Mouse (Mus musculus) MEL (cell line): ENCODE measurements around the gene Rbm43. TPM values are rescaled to one million over a fixed set of nuclear protein-coding genes. Genes with fewer than 3 reads are reported as not detected.

Experiments used
- DNase-seq: peaks from one replicate; pipeline ENCODE4 v3.0.0; 2011; ENCODE audit warnings: low read depth, low spot score
- H3K27ac ChIP-seq: 2 replicates; pipeline ENCODE4 v1.5.1; 2012; ENCODE audit warnings: low read depth, mild to moderate bottlenecking, control low read depth, low read length, moderate library complexity; ENCODE audit not compliant: control insufficient read depth
- H3K27me3 ChIP-seq, 2 experiments: fragments of 150-350 bp in 1 of 2; sonication (generic) in 1 of 2; 2 replicates each; pipeline ENCODE4 v1.6.1; 2012; ENCODE audit warnings: low read length in 2 of 2, mild to moderate bottlenecking in 2 of 2, improper control_type of control experiment in 1 of 2, moderate library complexity in 1 of 2; ENCODE audit not compliant: insufficient read depth in 2 of 2, control insufficient read depth in 1 of 2
- H3K36me3 ChIP-seq, 2 experiments: 2 replicates each; pipeline ENCODE4 v1.6.1; 2012 to 2014; ENCODE audit warnings: low read length in 2 of 2, improper control_type of control experiment in 1 of 2, inconsistent platforms in 1 of 2, mild to moderate bottlenecking in 1 of 2; ENCODE audit not compliant: insufficient read depth in 2 of 2, control insufficient read depth in 1 of 2
- H3K4me1 ChIP-seq, 2 experiments: fragments of 150-350 bp in 1 of 2; sonication (generic) in 1 of 2; 2 replicates each; pipeline ENCODE4 v1.6.1; 2012; ENCODE audit warnings: low read length in 2 of 2, improper control_type of control experiment in 1 of 2, mild to moderate bottlenecking in 1 of 2; ENCODE audit not compliant: insufficient read depth in 2 of 2, control insufficient read depth in 1 of 2
- H3K4me3 ChIP-seq, 2 experiments: fragments of 150-350 bp in 1 of 2; sonication (generic) in 1 of 2; 2 replicates each; pipeline ENCODE4 v1.5.1; 2012; ENCODE audit warnings: low read depth in 2 of 2, low read length in 2 of 2, mild to moderate bottlenecking in 2 of 2, moderate library complexity in 2 of 2, control low read depth in 1 of 2, improper control_type of control experiment in 1 of 2; ENCODE audit not compliant: control insufficient read depth in 1 of 2, insufficient read depth in 1 of 2
- H3K79me2 ChIP-seq: 2 replicates; pipeline ENCODE4 v1.6.1; 2012; ENCODE audit warnings: mild to moderate bottlenecking, low read length, moderate library complexity; ENCODE audit not compliant: control insufficient read depth, poor library complexity, insufficient read depth
- H3K9ac ChIP-seq: 2 replicates; pipeline ENCODE4 v1.6.1; 2012; ENCODE audit warnings: low read depth, mild to moderate bottlenecking, control low read depth, low read length, moderate library complexity; ENCODE audit not compliant: control insufficient read depth, poor library complexity, severe bottlenecking
- H3K9me3 ChIP-seq: fragments of 150-350 bp; sonication (generic); replicated peaks from 2 replicates; pipeline ENCODE4 v1.6.1; 2012; ENCODE audit warnings: mild to moderate bottlenecking, low read length, improper control_type of control experiment, moderate library complexity; ENCODE audit not compliant: insufficient read depth
- BHLHE40 ChIP-seq: IDR thresholded peaks from 2 replicates; pipeline ENCODE4 v1.6.1; 2012; ENCODE audit warnings: low read depth, mild to moderate bottlenecking, inconsistent platforms, low read length, improper control_type of control experiment, borderline replicate concordance
- CHD1 ChIP-seq: IDR thresholded peaks from 2 replicates; pipeline ENCODE4 v1.6.1; 2012; ENCODE audit warnings: low read depth, mild to moderate bottlenecking, inconsistent platforms, low read length, improper control_type of control experiment
- CTCF ChIP-seq, 3 experiments: IDR thresholded peaks in 2 of 3; conservative IDR thresholded peaks in 1 of 3; 2 replicates each; pipeline ENCODE4 v1.5.1; 2011 to 2012; ENCODE audit warnings: low read length in 3 of 3, low read depth in 2 of 3, mild to moderate bottlenecking in 2 of 3, improper control_type of control experiment in 1 of 3, inconsistent platforms in 1 of 3, mixed read lengths in 1 of 3, moderate library complexity in 1 of 3; ENCODE audit not compliant: control insufficient read depth in 1 of 3, insufficient read depth in 1 of 3, poor library complexity in 1 of 3, severe bottlenecking in 1 of 3
- E2F4 ChIP-seq: IDR thresholded peaks from 2 replicates; pipeline ENCODE4 v1.6.1; 2011; ENCODE audit warnings: low read depth, low read length, improper control_type of control experiment, borderline replicate concordance
- ELF1 ChIP-seq: IDR thresholded peaks from 2 replicates; pipeline ENCODE4 v1.6.1; 2014; ENCODE audit warnings: low read depth, mild to moderate bottlenecking, inconsistent platforms, low read length, improper control_type of control experiment, moderate library complexity
- EP300 ChIP-seq, 2 experiments: IDR thresholded peaks; 2 replicates each; pipeline ENCODE4 v1.6.1; 2011; ENCODE audit warnings: improper control_type of control experiment in 2 of 2, low read length in 2 of 2, low read depth in 1 of 2, mild to moderate bottlenecking in 1 of 2
- ETS1 ChIP-seq: IDR thresholded peaks from 2 replicates; pipeline ENCODE4 v1.6.1; 2012; ENCODE audit warnings: low read depth, mild to moderate bottlenecking, inconsistent platforms, low read length, improper control_type of control experiment, moderate library complexity
- GABPA ChIP-seq: IDR thresholded peaks from 2 replicates; pipeline ENCODE4 v1.6.1; 2012; ENCODE audit warnings: low read depth, mild to moderate bottlenecking, inconsistent platforms, low read length, improper control_type of control experiment, moderate library complexity
- GATA1 ChIP-seq: IDR thresholded peaks from 2 replicates; pipeline ENCODE4 v1.6.1; 2011; ENCODE audit warnings: low read depth, low read length, improper control_type of control experiment
- HCFC1 ChIP-seq: IDR thresholded peaks from 2 replicates; pipeline ENCODE4 v1.6.1; 2012; ENCODE audit warnings: low read depth, mild to moderate bottlenecking, inconsistent platforms, low read length, improper control_type of control experiment, moderate library complexity
- KAT2A ChIP-seq: conservative IDR thresholded peaks from 2 replicates; pipeline ENCODE4 v1.6.1; 2012; ENCODE audit warnings: low read depth, low read length, improper control_type of control experiment, inconsistent platforms
- MAFK ChIP-seq: IDR thresholded peaks from 2 replicates; pipeline ENCODE4 v1.6.1; 2011; ENCODE audit warnings: low read depth, mild to moderate bottlenecking, low read length, improper control_type of control experiment, borderline replicate concordance
- MAX ChIP-seq: IDR thresholded peaks from 2 replicates; pipeline ENCODE4 v1.6.1; 2011; ENCODE audit warnings: low read length, improper control_type of control experiment
- MAZ ChIP-seq: IDR thresholded peaks from 2 replicates; pipeline ENCODE4 v1.6.1; 2012; ENCODE audit warnings: low read depth, mild to moderate bottlenecking, inconsistent platforms, low read length, improper control_type of control experiment
- MEF2A ChIP-seq: IDR thresholded peaks from 2 replicates; pipeline ENCODE4 v1.6.1; 2014; ENCODE audit warnings: low read depth, mild to moderate bottlenecking, inconsistent platforms, low read length, improper control_type of control experiment; ENCODE audit not compliant: poor library complexity, insufficient replicate concordance, severe bottlenecking; ENCODE audit errors: extremely low read depth
- MXI1 ChIP-seq: IDR thresholded peaks from 2 replicates; pipeline ENCODE4 v1.6.1; 2011; ENCODE audit warnings: mild to moderate bottlenecking, low read depth, low read length, improper control_type of control experiment
- MYB ChIP-seq: IDR thresholded peaks from 2 replicates; pipeline ENCODE4 v1.6.1; 2011; ENCODE audit warnings: mild to moderate bottlenecking, low read depth, low read length, improper control_type of control experiment
- NELFE ChIP-seq: IDR thresholded peaks from 2 replicates; pipeline ENCODE4 v1.6.1; 2011; ENCODE audit warnings: low read depth, low read length, improper control_type of control experiment
- NRF1 ChIP-seq: IDR thresholded peaks from 2 replicates; pipeline ENCODE4 v1.6.1; 2014; ENCODE audit warnings: low read depth, mild to moderate bottlenecking, inconsistent platforms, low read length, improper control_type of control experiment, moderate library complexity; ENCODE audit not compliant: poor library complexity, insufficient read depth, severe bottlenecking
- POLR2A ChIP-seq, 2 experiments: IDR thresholded peaks; 2 replicates each; pipeline ENCODE4 v1.6.1; 2011 to 2012; ENCODE audit warnings: low read length in 2 of 2, mild to moderate bottlenecking in 2 of 2, control low read depth in 1 of 2, improper control_type of control experiment in 1 of 2, low read depth in 1 of 2, moderate library complexity in 1 of 2; ENCODE audit not compliant: control insufficient read depth in 1 of 2, insufficient read depth in 1 of 2, poor library complexity in 1 of 2
- POLR2AphosphoS2 ChIP-seq: IDR thresholded peaks from 2 replicates; pipeline ENCODE4 v1.6.1; 2011; ENCODE audit warnings: low read length, improper control_type of control experiment
- POLR2AphosphoS5 ChIP-seq: IDR thresholded peaks from 2 replicates; pipeline ENCODE4 v1.6.1; 2012; ENCODE audit warnings: low read depth, borderline replicate concordance, mild to moderate bottlenecking, inconsistent platforms, low read length, moderate library complexity, mixed read lengths
- RCOR1 ChIP-seq: IDR thresholded peaks from 2 replicates; pipeline ENCODE4 v1.6.1; 2012; ENCODE audit warnings: low read depth, mild to moderate bottlenecking, inconsistent platforms, low read length, improper control_type of control experiment
- SIN3A ChIP-seq: IDR thresholded peaks from 2 replicates; pipeline ENCODE4 v1.6.1; 2012; ENCODE audit warnings: low read length, improper control_type of control experiment, inconsistent platforms
- SMC3 ChIP-seq: IDR thresholded peaks from 2 replicates; pipeline ENCODE4 v1.6.1; 2011; ENCODE audit warnings: low read depth, low read length, improper control_type of control experiment
- TBP ChIP-seq: IDR thresholded peaks from 2 replicates; pipeline ENCODE4 v1.8.0; 2011; ENCODE audit warnings: low read depth, low read length, improper control_type of control experiment
- TCF12 ChIP-seq: IDR thresholded peaks from 2 replicates; pipeline ENCODE4 v1.6.1; 2014; ENCODE audit warnings: low read depth, mild to moderate bottlenecking, inconsistent platforms, low read length, improper control_type of control experiment, moderate library complexity
- UBTF ChIP-seq: IDR thresholded peaks from 2 replicates; pipeline ENCODE4 v1.6.1; 2012; ENCODE audit warnings: low read depth, mild to moderate bottlenecking, inconsistent platforms, low read length, improper control_type of control experiment, moderate library complexity, borderline replicate concordance; ENCODE audit not compliant: insufficient read depth
- USF1 ChIP-seq: IDR thresholded peaks from 2 replicates; pipeline ENCODE4 v1.6.1; 2014; ENCODE audit warnings: low read depth, mild to moderate bottlenecking, inconsistent platforms, low read length, improper control_type of control experiment, moderate library complexity
- USF2 ChIP-seq, 2 experiments: IDR thresholded peaks; 2 replicates each; pipeline ENCODE4 v1.6.1; 2011 to 2012; ENCODE audit warnings: improper control_type of control experiment in 2 of 2, low read length in 2 of 2, borderline replicate concordance in 1 of 2, inconsistent platforms in 1 of 2, low read depth in 1 of 2, mild to moderate bottlenecking in 1 of 2; ENCODE audit not compliant: insufficient read depth in 1 of 2
- ZC3H11A ChIP-seq: IDR thresholded peaks from 2 replicates; pipeline ENCODE4 v1.6.1; 2012; ENCODE audit warnings: low read depth, mild to moderate bottlenecking, inconsistent platforms, low read length, improper control_type of control experiment
- ZKSCAN1 ChIP-seq: IDR thresholded peaks from 2 replicates; pipeline ENCODE4 v1.6.1; 2012; ENCODE audit warnings: low read depth, mild to moderate bottlenecking, inconsistent platforms, low read length, improper control_type of control experiment, moderate library complexity
- ZNF384 ChIP-seq: IDR thresholded peaks from 2 replicates; pipeline ENCODE4 v1.6.1; 2012; ENCODE audit warnings: low read depth, mild to moderate bottlenecking, inconsistent platforms, low read length, improper control_type of control experiment
- polyA plus RNA-seq, 2 experiments: library from polyadenylated mRNA; stranded (reverse) in 1 of 2; unstranded in 1 of 2; fragments of >175 nt in 1 of 2; fragments of >200 nt in 1 of 2; gene quantifications; 2 replicates each; pipeline versions ENCODE4 v1.2.1 to v1.2.4; 2012; ENCODE audit warnings: low replicate concordance in 2 of 2, low read depth in 1 of 2; ENCODE audit not compliant: insufficient read length in 2 of 2, insufficient read depth in 1 of 2, missing spikeins in 1 of 2
- total RNA-seq: library from RNA; depleted of rRNA; stranded (reverse); fragments of 300-350 nt; gene quantifications from 2 replicates; pipeline ENCODE4 v1.2.3, GENCODE M21; 2012

Rbm43 gene
- total and polyA plus RNA-seq, 3 experiments, result 37.9 to 321 (median 64.3) TPM

DNA sequence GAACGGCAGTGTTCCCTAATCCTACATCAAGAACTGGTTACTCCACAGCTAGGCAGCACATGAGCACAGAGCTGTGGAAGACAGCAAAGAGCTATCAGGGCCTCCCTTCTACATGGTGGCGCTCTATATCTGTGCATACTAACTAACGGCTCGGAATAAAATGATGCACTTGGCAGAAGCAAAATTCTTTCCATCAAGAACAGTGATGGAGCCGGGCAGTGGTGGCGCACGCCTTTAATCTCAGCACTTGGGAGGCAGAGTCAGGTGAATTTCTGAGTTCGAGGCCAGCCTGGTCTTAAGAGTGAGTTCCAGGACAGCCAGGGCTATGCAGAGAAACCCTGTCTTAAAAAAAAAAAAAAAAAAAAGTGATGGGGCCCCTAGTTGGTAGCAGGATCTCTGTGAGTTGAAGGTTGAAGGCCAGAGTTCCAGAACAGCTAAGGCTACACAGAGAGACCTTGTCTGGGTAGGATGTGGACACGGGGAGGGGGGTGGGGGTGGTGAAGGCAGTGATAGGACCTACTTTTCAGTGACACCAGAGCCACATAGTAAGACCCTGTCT, 38.5 kb upstream of the Rbm43 start, which contains the start of gene Nmi:
Nmi (minus strand) TSS at position 85 of the 559 bp plus-strand sequence.
- TF ChIP-seq MAZ (no peak), MAFK (no peak), RCOR1 (no peak), ZNF384 (peak; percentile 58), POLR2AphosphoS2 (no peak), KAT2A (no peak), GABPA (no peak), MYB (no peak; the same call in 1 of the 2 replicates), ELF1 (no peak), UBTF (no peak), HCFC1 (no peak), TCF12 (no peak), BHLHE40 (no peak), POLR2A (IDR thresholded peaks at IDR 0.05; ENCODE audit: control insufficient read depth in 1 of 2, insufficient read depth in 1 of 2, low read depth in 1 of 2, low read length in 2 of 2, poor library complexity in 1 of 2) (no peak; a peak in 2 of 4 replicates), SMC3 (no peak), USF1 (no peak), MEF2A (no peak), E2F4 (no peak), ZC3H11A (no peak), CTCF (IDR thresholded peaks at IDR 0.05 in 2 of 3, conservative IDR thresholded peaks at IDR 0.05 in 1 of 3; ENCODE audit: control insufficient read depth in 1 of 3, insufficient read depth in 1 of 3, low read depth in 2 of 3, low read length in 3 of 3, poor library complexity in 1 of 3, severe bottlenecking in 1 of 3) (peak in 1 of 3 experiments; percentile 38; a peak in 2 of 6 replicates), ZKSCAN1 (no peak), ETS1 (no peak), GATA1 (no peak), MXI1 (0 out of 2 replicates have a peak, but pooled peaks have one; percentile 16), MAX (no peak), CHD1 (no peak), SIN3A (no peak; the same call in 1 of the 2 replicates), NRF1 (no peak), POLR2AphosphoS5 (no peak), NELFE (no peak; the same call in 1 of the 2 replicates), USF2 (IDR thresholded peaks at IDR 0.05; ENCODE audit: borderline replicate concordance in 1 of 2, insufficient read depth in 1 of 2, low read depth in 1 of 2, low read length in 2 of 2) (no peak), TBP (peak; percentile 38; the same call in 1 of the 2 replicates), EP300 (IDR thresholded peaks at IDR 0.05; ENCODE audit: low read depth in 1 of 2, low read length in 2 of 2) (no peak)
- Histone ChIP-seq H3K4me1 (no peaks in the 10 kb centered on the region; a peak in 1 of 4 replicates), H3K9me3 (no peaks in the 10 kb centered on the region), H3K27me3 (no peaks in the 10 kb centered on the region), H3K79me2 (no peaks in the 10 kb centered on the region), H3K27ac (peak within 1 kb of the TSS; percentile 91), H3K4me3 (peak within 1 kb of the TSS; percentile 73 to 77), H3K36me3 (peaks cover 0 to 3% of the 10 kb centered on the region in 2 experiments; a peak in 1 of 4 replicates), H3K9ac (peak within 1 kb of the TSS; percentile 81)
- DNase-seq, result peak; percentile 80
